Comparison of ENCODE assay signal across 9 mouse cellular contexts in the genomic region with DNA sequence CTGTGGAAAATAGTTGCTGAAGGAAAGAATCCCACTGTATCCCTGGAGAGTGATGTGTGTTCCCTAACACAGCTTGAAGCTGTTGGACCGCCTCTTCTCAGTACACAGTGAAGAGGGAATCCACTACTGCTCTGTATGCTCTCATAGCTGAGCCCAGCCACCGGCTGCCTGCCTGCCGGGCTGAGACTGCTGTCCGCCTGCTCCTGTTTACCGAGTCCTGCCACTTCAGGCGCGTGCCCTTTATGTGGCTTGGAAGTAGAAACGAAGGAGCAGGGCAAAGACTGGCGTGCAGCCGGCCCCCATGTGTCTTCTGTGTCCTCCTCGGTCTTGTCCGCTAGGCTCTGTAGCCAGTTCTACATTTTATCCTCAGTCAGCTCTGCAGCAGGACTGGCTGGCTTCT. TPM values are rescaled to one million over a fixed set of nuclear protein-coding genes. Genes with fewer than 3 reads are reported as not detected.
DNase-seq lines count a peak whose midpoint lies in the region; ATAC-seq and TF ChIP-seq lines count a peak whose summit lies in the region.
"Had no signal": no experiment of that assay in that cellular context is flagged by ENCODE, and none has a peak within 500 bp of the region (broad histone marks: within the 10 kb centered on the region; RNA-seq: fewer than 3 reads in every experiment).

No protein-coding gene starts in this region.

- H3K4me2 ChIP-seq in kidney, embryonic 16.5 days (replicated peaks; ENCODE audit: low read depth, low read length) = no peak overlapping the region
- H3K4me2 ChIP-seq in midbrain, embryonic 15.5 days = no peak overlapping the region; the same call in 1 of the 2 replicates

- no peaks in the 10 kb centered on the region for H3K9me3 ChIP-seq in kidney, embryonic 16.5 days (ENCODE audit: low read length)
- no peaks in the 10 kb centered on the region for H3K9me3 ChIP-seq in embryonic facial prominence, embryonic 10.5 days
- no peaks in the 10 kb centered on the region for H3K9me3 ChIP-seq in midbrain, embryonic 15.5 days

- ATAC-seq in kidney, embryonic 16.5 days (ENCODE audit: low FRiP score, low TSS enrichment) = 0 out of 2 replicates have a peak, but pooled peaks have one; percentile 40
- peak; percentile 62; the same call in 1 of the 2 replicates for ATAC-seq in midbrain, embryonic 15.5 days (replicated peaks)
- no peak for ATAC-seq in inflammation-experienced regulatory T-cells, adult 6 months
- ATAC-seq: Patski had no signal

- H3K4me1 ChIP-seq in kidney, embryonic 16.5 days (ENCODE audit: insufficient read depth, low read length) = peaks cover 18% of the 10 kb centered on the region
- H3K4me1 ChIP-seq in embryonic facial prominence, embryonic 10.5 days = peaks cover 15% of the 10 kb centered on the region
- peaks cover 6% of the 10 kb centered on the region; the same call in 1 of the 2 replicates for H3K4me1 ChIP-seq in midbrain, embryonic 15.5 days

- no peak for TF ChIP-seq CTCF in layer of hippocampus, adult 2 months (conservative IDR thresholded peaks at IDR 0.05)

- H3K27me3 ChIP-seq in kidney, embryonic 16.5 days (ENCODE audit: insufficient read depth, low read length) = no peaks in the 10 kb centered on the region
- H3K27me3 ChIP-seq in embryonic facial prominence, embryonic 10.5 days (replicated peaks; ENCODE audit: low read depth, poor library complexity, severe bottlenecking) = no peaks in the 10 kb centered on the region
- no peaks in the 10 kb centered on the region for H3K27me3 ChIP-seq in midbrain, embryonic 15.5 days (replicated peaks)
- H3K27me3 ChIP-seq: Patski had no signal

- no peak overlapping the region for H3K4me3 ChIP-seq in kidney, embryonic 16.5 days (ENCODE audit: low read length)
- H3K4me3 ChIP-seq in embryonic facial prominence, embryonic 10.5 days = no peak overlapping the region
- H3K4me3 ChIP-seq in midbrain, embryonic 15.5 days = no peak overlapping the region
- H3K4me3 ChIP-seq in layer of hippocampus, adult 2 months = no peak overlapping the region

- H3K9ac ChIP-seq in kidney, embryonic 16.5 days (replicated peaks; ENCODE audit: low read length) = no peak overlapping the region
- no peak overlapping the region for H3K9ac ChIP-seq in midbrain, embryonic 15.5 days

- H3K36me3 ChIP-seq in kidney, embryonic 16.5 days (ENCODE audit: insufficient read depth, low read length) = no peaks in the 10 kb centered on the region
- H3K36me3 ChIP-seq in embryonic facial prominence, embryonic 10.5 days (replicated peaks) = no peaks in the 10 kb centered on the region
- no peaks in the 10 kb centered on the region for H3K36me3 ChIP-seq in midbrain, embryonic 15.5 days (replicated peaks)

- H3K27ac ChIP-seq in kidney, embryonic 16.5 days (ENCODE audit: low read length) = no peak overlapping the region
- no peak overlapping the region for H3K27ac ChIP-seq in embryonic facial prominence, embryonic 10.5 days (replicated peaks)
- no peak overlapping the region for H3K27ac ChIP-seq in midbrain, embryonic 15.5 days
- no peak overlapping the region for H3K27ac ChIP-seq in layer of hippocampus, adult 2 months

- no peak for DNase-seq in kidney, postnatal 14 days
- DNase-seq in embryonic facial prominence, embryonic 10.5 days (ENCODE audit: low spot score) = peak; percentile 34
- DNase-seq in heart, postnatal 4 days = peak; percentile 36
- no peak for DNase-seq in layer of hippocampus, postnatal 36 days
- DNase-seq in layer of hippocampus, adult 2 months (ENCODE audit: low spot score in 2 of 2) = no peak

- 46% methylated on average over 12 of the region's 12 CpGs for WGBS in kidney, embryonic 16.5 days
- WGBS in embryonic facial prominence, embryonic 10.5 days = 35% methylated on average over 12 of the region's 12 CpGs
- WGBS in midbrain, embryonic 15.5 days = 29% methylated on average over 12 of the region's 12 CpGs

RNA-seq across cellular contexts. Expression of gene Plpp1, which starts 34.5 kb away (rescaled TPM):
- polyA plus RNA-seq in kidney, embryonic 16.5 days (2015; fragmentation: Nextera tagmentation; extraction: Ambion mirVana) = 103 and 120 TPM in 2 replicates
- polyA plus RNA-seq in embryonic facial prominence, embryonic 10.5 days (2016; fragmentation: Nextera tagmentation; extraction: Ambion mirVana) = 19.0 and 21.8 TPM in 2 replicates
- 10 to 100 TPM; 72.2 to 78.2 TPM for total RNA-seq in heart, postnatal 4 days (2021)
- 59.9 and 62.3 TPM in 2 replicates for polyA plus RNA-seq in midbrain, embryonic 15.5 days (2015; fragmentation: Nextera tagmentation; extraction: Ambion mirVana)
- 10 to 100 TPM; 28.5 to 30.7 TPM for total RNA-seq in layer of hippocampus, postnatal 36 days (2021)
- 1 to 10 TPM in 2 of 3 experiments, under 1 TPM in 1; 0.94 to 5.9 (median 1.2) TPM for polyA plus RNA-seq in inflammation-experienced regulatory T-cells, adult 6 months (2017; shearing (Covaris generic))
- total RNA-seq in layer of hippocampus, adult 2 months (2021) = 10 to 100 TPM; 30.4 to 30.8 TPM

Comparison
In these comparisons a context has a peak if more than half of its experiments do, and no peak if none do; other contexts are left out.
1. DNase-seq: peak in embryonic facial prominence, embryonic 10.5 days (single experiment) and heart, postnatal 4 days (single experiment); none in kidney, postnatal 14 days (single experiment), layer of hippocampus, postnatal 36 days (0 of 2) and layer of hippocampus, adult 2 months (0 of 2).